Mouse (Mus musculus) CH12.LX (cell line): ENCODE results near the gene Mpv17l2. TPM values are rescaled to one million over a fixed set of nuclear protein-coding genes. Genes with fewer than 3 reads are reported as not detected.
A peak's percentile ranks its signal among the peaks of the same experiment; 100 is the strongest.

Source experiments
- DNase-seq: peaks from one replicate; pipeline ENCODE4 v3.0.0-alpha.2; 2013; ENCODE audit errors: extremely low read depth
- H3K27ac ChIP-seq: 2 replicates; pipeline ENCODE4 v1.5.1; 2012; ENCODE audit warnings: low read depth, mild to moderate bottlenecking, control low read depth, moderate library complexity; ENCODE audit not compliant: insufficient read depth
- H3K27me3 ChIP-seq: replicated peaks from 2 replicates; pipeline ENCODE3; 2012; ENCODE audit warnings: inconsistent platforms
- H3K36me3 ChIP-seq, 2 experiments: replicated peaks in 1 of 2; 2 replicates each; pipeline versions ENCODE3 to v1.6.1; 2012; ENCODE audit warnings: inconsistent platforms in 1 of 2, low read length in 1 of 2, mild to moderate bottlenecking in 1 of 2, mixed read lengths in 1 of 2, moderate library complexity in 1 of 2; ENCODE audit not compliant: control insufficient read depth in 1 of 2, insufficient read depth in 1 of 2
- H3K4me1 ChIP-seq, 2 experiments: 2 replicates each; pipeline ENCODE4 v1.6.1; 2012; ENCODE audit warnings: inconsistent platforms in 1 of 2, moderate library complexity in 1 of 2; ENCODE audit not compliant: insufficient read depth in 2 of 2, control insufficient read depth in 1 of 2
- H3K4me2 ChIP-seq: 2 replicates; pipeline ENCODE4 v1.6.1; 2012; ENCODE audit warnings: low read depth, mild to moderate bottlenecking, control low read depth; ENCODE audit not compliant: poor library complexity, insufficient read depth, severe bottlenecking
- H3K4me3 ChIP-seq, 3 experiments: fragments of 150-350 bp in 1 of 3; sonication (generic) in 1 of 3; replicated peaks in 1 of 3; 2 replicates each; pipeline versions ENCODE3 to v1.5.1; 2011 to 2012; ENCODE audit warnings: low read depth in 2 of 3, low read length in 2 of 3, mild to moderate bottlenecking in 2 of 3, moderate library complexity in 2 of 3, control low read depth in 1 of 3, improper control_type of control experiment in 1 of 3, inconsistent platforms in 1 of 3, mixed read lengths in 1 of 3; ENCODE audit not compliant: poor library complexity in 1 of 3
- H3K79me2 ChIP-seq: replicated peaks from 2 replicates; pipeline ENCODE4 v1.6.1; 2012; ENCODE audit warnings: mild to moderate bottlenecking, moderate library complexity; ENCODE audit not compliant: control insufficient read depth, poor library complexity, insufficient read depth, severe bottlenecking; ENCODE audit errors: extremely low read depth
- H3K9ac ChIP-seq: 2 replicates; pipeline ENCODE4 v1.6.1; 2012; ENCODE audit warnings: low read depth, mild to moderate bottlenecking, control low read depth, moderate library complexity; ENCODE audit not compliant: insufficient read depth
- H3K9me3 ChIP-seq: replicated peaks from 2 replicates; pipeline ENCODE3; 2012; ENCODE audit warnings: low read length, inconsistent platforms, mixed read lengths
- BHLHE40 ChIP-seq: IDR thresholded peaks from 2 replicates; pipeline ENCODE4 v1.6.1; 2011; ENCODE audit warnings: mild to moderate bottlenecking, low read depth, low read length, improper control_type of control experiment
- CHD1 ChIP-seq: IDR thresholded peaks from 2 replicates; pipeline ENCODE4 v1.6.1; 2012; ENCODE audit warnings: low read depth, low read length, improper control_type of control experiment, inconsistent platforms
- CHD2 ChIP-seq: IDR thresholded peaks from 2 replicates; pipeline ENCODE4 v1.6.1; 2011; ENCODE audit warnings: low read length, improper control_type of control experiment
- CTCF ChIP-seq, 2 experiments: IDR thresholded peaks in 1 of 2; conservative IDR thresholded peaks in 1 of 2; 2 replicates each; pipeline ENCODE4 v1.5.1; 2011 to 2012; ENCODE audit warnings: low read depth in 2 of 2, low read length in 2 of 2, improper control_type of control experiment in 1 of 2, inconsistent platforms in 1 of 2, mild to moderate bottlenecking in 1 of 2, moderate library complexity in 1 of 2
- E2F4 ChIP-seq: IDR thresholded peaks from 2 replicates; pipeline ENCODE4 v1.6.1; 2011; ENCODE audit warnings: low read depth, low read length, improper control_type of control experiment; ENCODE audit not compliant: insufficient replicate concordance
- ETS1 ChIP-seq: conservative IDR thresholded peaks from 2 replicates; pipeline ENCODE4 v1.6.1; 2012; ENCODE audit warnings: low read depth, mild to moderate bottlenecking, inconsistent platforms, low read length, improper control_type of control experiment, moderate library complexity
- IRF4 ChIP-seq: IDR thresholded peaks from 2 replicates; pipeline ENCODE4 v1.6.1; 2014; ENCODE audit warnings: low read depth, mild to moderate bottlenecking, inconsistent platforms, low read length, improper control_type of control experiment
- JUND ChIP-seq: conservative IDR thresholded peaks from 2 replicates; pipeline ENCODE4 v1.6.1; 2011; ENCODE audit warnings: low read depth, low read length, improper control_type of control experiment
- MAZ ChIP-seq: IDR thresholded peaks from 2 replicates; pipeline ENCODE4 v1.6.1; 2012; ENCODE audit warnings: low read depth, mild to moderate bottlenecking, inconsistent platforms, low read length, improper control_type of control experiment, moderate library complexity
- PAX5 ChIP-seq: IDR thresholded peaks from 2 replicates; pipeline ENCODE4 v1.6.1; 2012; ENCODE audit warnings: low read length, inconsistent platforms, mixed read lengths
- POLR2AphosphoS2 ChIP-seq: IDR thresholded peaks from 2 replicates; pipeline ENCODE4 v1.6.1; 2011; ENCODE audit warnings: low read depth, low read length, improper control_type of control experiment
- RAD21 ChIP-seq: IDR thresholded peaks from 2 replicates; pipeline ENCODE4 v1.6.1; 2011; ENCODE audit warnings: low read depth, mild to moderate bottlenecking, low read length, improper control_type of control experiment, moderate library complexity
- SIN3A ChIP-seq: IDR thresholded peaks from 2 replicates; pipeline ENCODE4 v1.6.1; 2012; ENCODE audit warnings: low read length, improper control_type of control experiment, inconsistent platforms
- SMC3 ChIP-seq: IDR thresholded peaks from 2 replicates; pipeline ENCODE4 v1.6.1; 2011; ENCODE audit warnings: low read depth, low read length, improper control_type of control experiment
- TCF12 ChIP-seq: IDR thresholded peaks from 2 replicates; pipeline ENCODE4 v1.6.1; 2014; ENCODE audit warnings: low read depth, mild to moderate bottlenecking, inconsistent platforms, low read length, improper control_type of control experiment
- USF2 ChIP-seq: conservative IDR thresholded peaks from 2 replicates; pipeline ENCODE4 v1.6.1; 2011; ENCODE audit warnings: low read depth, low read length, improper control_type of control experiment
- ZC3H11A ChIP-seq: IDR thresholded peaks from 2 replicates; pipeline ENCODE4 v1.6.1; 2012; ENCODE audit warnings: low read depth, mild to moderate bottlenecking, inconsistent platforms, low read length, improper control_type of control experiment
- ZMIZ1 ChIP-seq: IDR thresholded peaks from 2 replicates; pipeline ENCODE4 v1.6.1; 2012; ENCODE audit warnings: low read depth, mild to moderate bottlenecking, inconsistent platforms, low read length, improper control_type of control experiment
- dilution Hi-C: fragments of 300-500 bp; cut with MboI; formaldehyde crosslinking; loops from 2 replicates; pipeline ENCODE4 v1.14.3; 2020; ENCODE audit warnings: low sequenced_read_pairs; ENCODE audit not compliant: extremely low pct_unique_long_range_greater_than_20kb, extremely low pct_ligation_motif_present
- in situ Hi-C: fragments of 300-500 bp; cut with MboI; formaldehyde crosslinking; loops from 3 replicates; pipeline ENCODE4 v1.14.3; 2019; ENCODE audit warnings: low sequenced_read_pairs, low pct_ligation_motif_present, low pct_unique_long_range_greater_than_20kb, mixed read lengths
- polyA plus RNA-seq: library from polyadenylated mRNA; unstranded; fragments of >175 nt; gene quantifications from 2 replicates; pipeline ENCODE4 v1.2.1, GENCODE M21; 2012; ENCODE audit warnings: low read depth; ENCODE audit not compliant: insufficient read length
- total RNA-seq, 2 experiments: library from RNA; depleted of rRNA; stranded (reverse); fragments of 300-350 nt in 1 of 2; fragments of >200 nt in 1 of 2; gene quantifications; 2 replicates each; pipeline ENCODE4 v1.2.3; 2012 to 2014

Mpv17l2 gene
- total and polyA plus RNA-seq, 3 experiments = 25.3 to 36.1 (median 27.1) TPM

- dilution Hi-C loops (no loop called here), in situ Hi-C loops (no loop called here)
- H3K9me3 ChIP-seq = no peaks in the 10 kb centered on the region
- no peak for TF ChIP-seq POLR2AphosphoS2
- peak; percentile 27 for TF ChIP-seq RAD21
- TF ChIP-seq SMC3 = peak; percentile 47
- TF ChIP-seq CTCF (conservative IDR thresholded peaks at IDR 0.05 in 1 of 2, IDR thresholded peaks at IDR 0.05 in 1 of 2; ENCODE audit: low read depth in 2 of 2, low read length in 2 of 2) = peak in 1 of 2 experiments; percentile 43; a peak in 2 of 4 replicates
- H3K4me3 ChIP-seq = no peak overlapping the region
- no peak overlapping the region for H3K27ac ChIP-seq
- no peak overlapping the region for H3K4me2 ChIP-seq
- peaks cover 20 to 38% of the 10 kb centered on the region in 2 experiments for H3K4me1 ChIP-seq
- H3K27me3 ChIP-seq = peaks cover 39% of the 10 kb centered on the region
- H3K79me2 ChIP-seq = peaks cover 4% of the 10 kb centered on the region; the same call in 1 of the 2 replicates
- peaks cover 0 to 6% of the 10 kb centered on the region in 2 experiments for H3K36me3 ChIP-seq
- H3K9ac ChIP-seq = no peak overlapping the region
- no peak for DNase-seq
Measured at GRCm38 (mm10) chr8:70795370-70795769, 34.6 kb upstream of the Mpv17l2 start.

- TF ChIP-seq ZC3H11A (no peak), TCF12 (no peak), ETS1 (no peak), SMC3 (no peak), JUND (no peak), ZMIZ1 (no peak), IRF4 (no peak), PAX5 (no peak), E2F4 (no peak), SIN3A (no peak), BHLHE40 (no peak)
- Histone ChIP-seq H3K36me3 (peaks cover 8 to 16% of the 10 kb centered on the region in 2 experiments), H3K9ac (no peak overlapping the region), H3K27me3 (peaks cover 37% of the 10 kb centered on the region), H3K4me2 (no peak overlapping the region), H3K79me2 (peaks cover 4% of the 10 kb centered on the region; the same call in 1 of the 2 replicates), H3K4me3 (no peak overlapping the region), H3K4me1 (peaks cover 21 to 40% of the 10 kb centered on the region in 2 experiments), H3K27ac (no peak overlapping the region), H3K9me3 (no peaks in the 10 kb centered on the region)
- dilution Hi-C loops (no loop called here), in situ Hi-C loops (no loop called here)
- DNase-seq = no peak
Measured at GRCm38 (mm10) chr8:70794215-70794614, 33.5 kb upstream of the Mpv17l2 start.

GRCm38 (mm10) chr8:70792700-70793099, 32.0 kb upstream of the Mpv17l2 start:
- H3K9me3 ChIP-seq = no peaks in the 10 kb centered on the region
- TF ChIP-seq USF2 = no peak
- 0 out of 2 replicates have a peak, but pooled peaks have one; percentile 5 for TF ChIP-seq MAZ
- TF ChIP-seq E2F4 = no peak
- TF ChIP-seq ETS1 = no peak
- no peak for TF ChIP-seq CHD1
- TF ChIP-seq CHD2 = no peak
- dilution Hi-C loops = no loop called here
- H3K4me2 ChIP-seq = peak overlapping the region; percentile 53; the same call in 1 of the 2 replicates
- DNase-seq = peak; percentile 66
- H3K79me2 ChIP-seq = peaks cover 4% of the 10 kb centered on the region; the same call in 1 of the 2 replicates
- H3K4me3 ChIP-seq = peak overlapping the region; percentile 13 to 81 (median 58)
- peaks cover 36% of the 10 kb centered on the region for H3K27me3 ChIP-seq
- H3K9ac ChIP-seq = no peak overlapping the region
- peaks cover 19 to 36% of the 10 kb centered on the region in 2 experiments for H3K4me1 ChIP-seq
- peak overlapping the region; percentile 14; the same call in 1 of the 2 replicates for H3K27ac ChIP-seq
- peaks cover 23 to 31% of the 10 kb centered on the region in 2 experiments for H3K36me3 ChIP-seq
- in situ Hi-C loops = no loop called here
